ENCODE assay signal across 9 mouse cellular contexts in genomic region chr14:114913238-114913637, GRCm38 (mm10).
DNase-seq lines count a peak whose midpoint lies in the region; ATAC-seq lines count a peak whose summit lies in the region.
"Had no signal": no experiment of that assay in that cellular context is flagged by ENCODE, and none has a peak within 500 bp of the region (broad histone marks: within the 10 kb centered on the region; RNA-seq: fewer than 3 reads in every experiment).

No protein-coding gene starts in this region.

- 57% methylated on average over 5 of the region's 5 CpGs for WGBS in forebrain, embryonic 13.5 days
- WGBS in forebrain, embryonic 11.5 days: 57% methylated on average over 5 of the region's 5 CpGs
- 55% methylated on average over 5 of the region's 5 CpGs for WGBS in forebrain, embryonic 16.5 days

- no peaks in the 10 kb centered on the region for H3K36me3 ChIP-seq in forebrain, embryonic 13.5 days (ENCODE audit: poor library complexity, severe bottlenecking)
- no peaks in the 10 kb centered on the region for H3K36me3 ChIP-seq in forebrain, embryonic 11.5 days (ENCODE audit: control insufficient read depth, insufficient read depth, low read length)
- no peaks in the 10 kb centered on the region for H3K36me3 ChIP-seq in forebrain, embryonic 16.5 days (ENCODE audit: control insufficient read depth, insufficient read depth)
- H3K36me3 ChIP-seq: neural tube, embryonic 13.5 days had no signal

- DNase-seq in forebrain, embryonic 11.5 days (ENCODE audit: low spot score): no peak
- DNase-seq in MN1 (ENCODE audit: low spot score): peak; percentile 6
- DNase-seq in layer of hippocampus, adult 11-12 months (ENCODE audit: low spot score): peak; percentile 58
- DNase-seq in lung, postnatal 10 days: peak; percentile 32
- peak; percentile 42 for DNase-seq in testis, postnatal 10 days (ENCODE audit: low spot score)
- no peak for DNase-seq in thymus, adult 18-20 months

- no peaks in the 10 kb centered on the region for H3K27me3 ChIP-seq in forebrain, embryonic 13.5 days
- no peaks in the 10 kb centered on the region for H3K27me3 ChIP-seq in forebrain, embryonic 11.5 days (ENCODE audit: control insufficient read depth, insufficient read depth, low read length)
- no peaks in the 10 kb centered on the region for H3K27me3 ChIP-seq in forebrain, embryonic 16.5 days (replicated peaks; ENCODE audit: control insufficient read depth, insufficient read depth, low read length)
- H3K27me3 ChIP-seq: neural tube, embryonic 13.5 days had no signal

- H3K4me2 ChIP-seq in forebrain, embryonic 13.5 days: no peak overlapping the region
- H3K4me2 ChIP-seq in forebrain, embryonic 11.5 days (ENCODE audit: low read depth, low read length, severe bottlenecking): no peak overlapping the region
- no peak overlapping the region for H3K4me2 ChIP-seq in forebrain, embryonic 16.5 days (ENCODE audit: low read length)
- H3K4me2 ChIP-seq: neural tube, embryonic 13.5 days had no signal

- no peak overlapping the region for H3K27ac ChIP-seq in forebrain, embryonic 13.5 days
- no peak overlapping the region for H3K27ac ChIP-seq in forebrain, embryonic 11.5 days (ENCODE audit: low read depth, low read length)
- no peak overlapping the region for H3K27ac ChIP-seq in forebrain, embryonic 16.5 days (ENCODE audit: low read length)
- H3K27ac ChIP-seq: neural tube, embryonic 13.5 days had no signal

- no peak overlapping the region for H3K9ac ChIP-seq in forebrain, embryonic 13.5 days
- H3K9ac ChIP-seq in forebrain, embryonic 11.5 days (ENCODE audit: low read length): no peak overlapping the region
- no peak overlapping the region for H3K9ac ChIP-seq in forebrain, embryonic 16.5 days (replicated peaks; ENCODE audit: low read depth, low read length)
- H3K9ac ChIP-seq: neural tube, embryonic 13.5 days had no signal

- no peak overlapping the region for H3K4me3 ChIP-seq in forebrain, embryonic 13.5 days
- no peak overlapping the region for H3K4me3 ChIP-seq in forebrain, embryonic 11.5 days (ENCODE audit: low read depth, low read length)
- no peak overlapping the region for H3K4me3 ChIP-seq in forebrain, embryonic 16.5 days (replicated peaks; ENCODE audit: low read length)
- H3K4me3 ChIP-seq: neural tube, embryonic 13.5 days had no signal

- peak; percentile 73 for ATAC-seq in forebrain, embryonic 13.5 days
- ATAC-seq in forebrain, embryonic 11.5 days (replicated peaks; ENCODE audit: low FRiP score): no peak
- peak; percentile 80 for ATAC-seq in forebrain, embryonic 16.5 days

- no peaks in the 10 kb centered on the region for H3K4me1 ChIP-seq in forebrain, embryonic 13.5 days
- no peaks in the 10 kb centered on the region for H3K4me1 ChIP-seq in forebrain, embryonic 11.5 days (replicated peaks; ENCODE audit: control insufficient read depth, insufficient read depth, low read length)
- no peaks in the 10 kb centered on the region for H3K4me1 ChIP-seq in forebrain, embryonic 16.5 days (replicated peaks; ENCODE audit: control insufficient read depth, insufficient read depth, low read length)
- H3K4me1 ChIP-seq: neural tube, embryonic 13.5 days had no signal

- no peaks in the 10 kb centered on the region for H3K9me3 ChIP-seq in forebrain, embryonic 13.5 days (replicated peaks)
- no peaks in the 10 kb centered on the region for H3K9me3 ChIP-seq in forebrain, embryonic 11.5 days (ENCODE audit: control insufficient read depth, low read length)
- H3K9me3 ChIP-seq in forebrain, embryonic 16.5 days (ENCODE audit: control insufficient read depth, low read length): no peaks in the 10 kb centered on the region
- H3K9me3 ChIP-seq: neural tube, embryonic 13.5 days had no signal

Comparison
In these comparisons a context has a peak if more than half of its experiments do, and no peak if none do; other contexts are left out.
1. DNase-seq: peak in MN1 (single experiment), layer of hippocampus, adult 11-12 months (single experiment), lung, postnatal 10 days (single experiment) and testis, postnatal 10 days (single experiment); none in forebrain, embryonic 11.5 days (single experiment) and thymus, adult 18-20 months (0 of 2).